Mouse (Mus musculus) limb, embryonic 13.5 days (tissue): ENCODE data around the gene Ccdc163. TPM values are rescaled to one million over a fixed set of nuclear protein-coding genes. Genes with fewer than 3 reads are reported as not detected.

Source experiments
- ATAC-seq: fragments of 200-750 bp; cut with Nextera tagmentation; 2 replicates; pipeline ENCODE4 v1.8.0; 2017; ENCODE audit warnings: low read depth, moderate number of reproducible peaks, moderate TSS enrichment; ENCODE audit not compliant: low FRiP score
- H3K27ac ChIP-seq: fragments of 300-500 bp; sonication (generic); 2 replicates; pipeline ENCODE4 v1.5.1; 2015; ENCODE audit warnings: inconsistent platforms, mild to moderate bottlenecking, moderate library complexity
- H3K27me3 ChIP-seq: fragments of 300-500 bp; sonication (generic); 2 replicates; pipeline ENCODE4 v1.6.1; 2015; ENCODE audit warnings: mild to moderate bottlenecking, inconsistent platforms
- H3K36me3 ChIP-seq: fragments of 300-500 bp; sonication (generic); 2 replicates; pipeline ENCODE4 v1.6.1; 2015; ENCODE audit warnings: inconsistent platforms, mild to moderate bottlenecking, moderate library complexity
- H3K4me1 ChIP-seq: fragments of 300-500 bp; sonication (generic); 2 replicates; pipeline ENCODE4 v1.6.1; 2015; ENCODE audit warnings: inconsistent platforms
- H3K4me2 ChIP-seq: fragments of 300-500 bp; sonication (generic); replicated peaks from 2 replicates; pipeline ENCODE4 v1.6.1; 2015; ENCODE audit warnings: inconsistent platforms, mild to moderate bottlenecking, moderate library complexity
- H3K4me3 ChIP-seq: fragments of 300-500 bp; sonication (generic); 2 replicates; pipeline ENCODE4 v1.5.1; 2015; ENCODE audit warnings: moderate library complexity, mild to moderate bottlenecking, inconsistent platforms
- H3K9ac ChIP-seq: fragments of 300-500 bp; sonication (generic); 2 replicates; pipeline ENCODE4 v1.6.1; 2015; ENCODE audit warnings: mild to moderate bottlenecking, inconsistent platforms
- H3K9me3 ChIP-seq: fragments of 300-500 bp; sonication (generic); 2 replicates; pipeline ENCODE4 v1.6.1; 2016; ENCODE audit warnings: inconsistent platforms
- WGBS: fragments of 180-500 bp; shearing (Covaris S2); methylation state at CpG from one replicate; pipeline ENCODE4 v1.1.7; 2015; 5-methylcytosine and 5-hydroxymethylcytosine counted together
- polyA plus RNA-seq: library from polyadenylated mRNA; unstranded; fragments of >200 nt; fragmentation: Nextera tagmentation; extraction: Ambion mirVana; gene quantifications from 2 replicates; pipeline ENCODE4 v1.2.1, GENCODE M21; 2015

Gene Ccdc163
- polyA plus RNA-seq, 1 experiment from 2014 or later = 27.5 TPM

DNA sequence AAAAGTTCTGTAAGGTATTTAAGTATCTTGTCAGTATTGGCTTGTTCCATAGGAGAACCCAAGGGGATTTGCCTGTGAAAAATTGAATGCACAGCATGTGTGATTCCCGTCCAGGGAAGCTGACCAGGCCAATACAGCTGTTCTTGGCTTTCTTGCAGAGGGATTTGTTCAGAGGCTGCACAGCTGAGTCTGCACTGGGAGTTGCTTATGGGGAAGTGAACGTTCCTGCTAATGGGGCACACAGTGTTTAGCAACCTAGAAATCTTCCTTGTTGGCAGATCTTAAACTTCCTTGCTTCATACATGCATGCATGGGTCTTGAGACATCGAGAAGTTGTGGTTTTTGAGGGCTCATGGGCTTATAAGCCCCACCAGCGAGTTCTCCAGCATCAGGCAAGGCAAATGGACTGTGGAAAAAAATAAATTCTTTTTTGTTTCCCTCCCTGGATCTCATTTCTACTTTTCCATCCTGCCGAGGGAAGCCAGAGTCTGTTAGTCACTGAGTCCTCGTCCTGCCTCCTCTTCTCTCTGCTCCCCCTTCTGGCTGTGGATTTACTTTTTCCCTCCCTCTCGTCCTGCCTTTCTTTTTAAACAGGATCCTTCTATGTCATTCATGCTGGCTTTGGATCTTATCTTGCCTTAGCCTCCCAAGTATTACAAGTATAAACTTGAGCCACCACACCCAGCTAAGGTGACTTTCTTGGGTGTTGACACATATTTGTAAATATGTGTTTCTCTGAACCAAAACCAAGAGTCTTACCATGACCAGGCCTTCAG is 79.9 kb downstream of the Ccdc163 start:
- 36% methylated on average over 7 of the region's 7 CpGs for WGBS
- H3K9ac ChIP-seq = 0 out of 2 replicates have a peak overlapping the region, but pooled peaks have one; percentile 25
- no peak for ATAC-seq
- no peaks in the 10 kb centered on the region for H3K27me3 ChIP-seq
- H3K36me3 ChIP-seq = no peaks in the 10 kb centered on the region
- H3K4me1 ChIP-seq = peaks cover 5% of the 10 kb centered on the region
- H3K27ac ChIP-seq = peak overlapping the region; percentile 29; the same call in 1 of the 2 replicates
- H3K4me2 ChIP-seq = peak overlapping the region; percentile 17; the same call in 1 of the 2 replicates
- H3K4me3 ChIP-seq = no peak overlapping the region
- H3K9me3 ChIP-seq = no peaks in the 10 kb centered on the region

DNA sequence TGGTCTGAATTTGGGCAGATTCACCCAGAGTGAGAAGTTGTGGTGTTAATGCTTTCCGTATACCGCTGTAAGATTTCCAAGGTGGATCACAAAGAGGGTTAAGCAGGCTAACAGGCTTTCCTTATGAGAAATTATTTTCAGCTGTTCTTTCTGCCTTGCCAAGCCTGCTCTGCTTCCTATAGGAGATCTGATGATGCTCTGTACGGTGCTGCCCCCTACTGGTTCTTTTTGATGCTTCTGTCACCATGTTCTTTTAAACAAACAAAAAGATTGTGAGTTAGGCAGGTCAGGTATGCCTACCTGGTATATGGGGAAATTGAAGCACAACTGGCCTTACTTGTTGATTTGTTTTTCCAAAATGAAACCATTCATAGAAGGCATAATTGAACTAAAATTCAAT is 80.6 kb downstream of the Ccdc163 start:
- no peak overlapping the region for H3K4me3 ChIP-seq
- H3K4me1 ChIP-seq = peaks cover 5% of the 10 kb centered on the region
- peak overlapping the region; percentile 17; the same call in 1 of the 2 replicates for H3K4me2 ChIP-seq
- 3% methylated on average over 3 of the region's 3 CpGs for WGBS
- no peaks in the 10 kb centered on the region; the same call in 1 of the 2 replicates for H3K36me3 ChIP-seq
- ATAC-seq = peak; percentile 80
- H3K9me3 ChIP-seq = no peaks in the 10 kb centered on the region
- H3K27me3 ChIP-seq = no peaks in the 10 kb centered on the region
- peak overlapping the region; percentile 29; the same call in 1 of the 2 replicates for H3K27ac ChIP-seq
- no peak overlapping the region for H3K9ac ChIP-seq

DNA sequence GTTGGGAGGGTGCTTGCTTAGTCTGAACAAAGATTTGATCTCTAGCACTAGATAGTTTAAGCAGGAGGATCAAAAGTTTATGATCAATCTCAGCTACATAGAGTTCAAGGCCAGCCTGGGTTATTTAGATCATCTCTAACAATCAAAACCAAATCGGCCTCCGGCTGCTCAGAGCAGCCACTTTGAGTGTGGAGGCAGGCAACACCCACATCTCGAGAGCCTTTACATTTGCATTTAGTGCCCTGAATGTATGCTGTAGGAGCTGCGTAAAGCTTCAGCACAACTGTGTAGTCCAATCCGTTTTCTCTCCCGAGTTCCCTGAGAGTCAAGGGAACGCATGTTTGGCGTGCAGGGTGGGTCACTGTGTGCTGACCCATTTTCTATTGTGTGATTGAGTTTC is 84.1 kb downstream of the Ccdc163 start:
- 87% methylated on average over 8 of the region's 8 CpGs for WGBS
- Histone ChIP-seq H3K27me3 (no peaks in the 10 kb centered on the region), H3K9me3 (no peaks in the 10 kb centered on the region), H3K27ac (no peak overlapping the region), H3K4me3 (no peak overlapping the region), H3K9ac (no peak overlapping the region), H3K4me1 (peaks cover 12% of the 10 kb centered on the region), H3K4me2 (no peak overlapping the region), H3K36me3 (no peaks in the 10 kb centered on the region; the same call in 1 of the 2 replicates)
- ATAC-seq = no peak

DNA sequence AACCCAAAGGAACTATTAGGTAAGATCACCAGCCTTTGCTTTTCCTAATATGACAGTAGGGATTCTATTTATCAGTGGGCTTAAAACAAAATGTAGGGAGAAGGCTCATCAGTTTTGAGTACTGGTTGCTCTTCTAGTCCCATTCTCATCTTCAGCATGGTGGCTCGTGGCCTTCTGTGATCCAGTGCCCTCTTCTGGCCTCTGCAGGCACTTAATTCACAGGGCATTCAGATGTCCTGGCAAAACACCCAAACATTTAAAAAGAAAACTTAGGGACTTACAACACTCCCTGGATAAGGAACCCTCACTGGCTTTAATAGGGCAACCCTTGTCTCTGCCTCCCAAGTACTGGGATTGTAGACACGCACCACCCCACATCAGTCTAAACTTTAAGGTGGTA is 86.0 kb downstream of the Ccdc163 start:
- ATAC-seq = no peak
- H3K27me3 ChIP-seq = no peaks in the 10 kb centered on the region
- H3K4me2 ChIP-seq = no peak overlapping the region
- H3K9me3 ChIP-seq = no peaks in the 10 kb centered on the region
- H3K27ac ChIP-seq = no peak overlapping the region
- no peaks in the 10 kb centered on the region; the same call in 1 of the 2 replicates for H3K36me3 ChIP-seq
- peaks cover 7% of the 10 kb centered on the region; the same call in 1 of the 2 replicates for H3K4me1 ChIP-seq
- no peak overlapping the region for H3K4me3 ChIP-seq
- 73% methylated on average over 2 of the region's 2 CpGs for WGBS
- no peak overlapping the region for H3K9ac ChIP-seq

DNA sequence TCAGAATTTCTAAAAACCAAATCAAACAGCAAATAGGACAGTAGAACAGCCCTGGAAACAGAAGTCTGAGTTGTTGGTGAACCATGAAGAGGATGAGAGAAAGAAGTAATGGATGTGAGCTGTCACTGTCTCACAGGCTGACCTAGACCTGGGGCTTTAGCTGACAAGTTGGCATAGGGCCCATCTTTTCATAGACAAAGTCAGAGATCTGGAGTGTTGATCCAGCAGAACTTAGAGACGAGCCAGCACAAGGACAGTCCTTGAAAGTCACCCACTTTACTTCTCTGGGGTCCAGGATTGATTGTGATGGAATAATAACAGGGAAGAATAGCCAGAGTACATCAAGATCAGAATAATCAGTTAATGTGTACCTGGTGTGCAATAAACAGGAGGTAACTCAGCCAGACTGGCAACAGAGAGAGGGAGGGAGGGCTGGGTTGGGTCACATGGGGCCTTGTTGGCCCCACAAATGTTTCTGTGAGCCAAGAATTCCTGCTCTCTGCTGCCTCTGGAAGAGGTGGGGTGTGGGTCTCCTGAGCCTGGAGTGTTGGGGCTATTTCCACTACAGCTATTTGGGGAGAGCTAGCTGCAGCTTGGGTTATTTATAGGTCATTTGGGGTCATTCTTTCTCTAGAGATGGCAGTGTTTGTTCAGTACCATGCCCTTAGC is 88.3 kb downstream of the Ccdc163 start:
- H3K9me3 ChIP-seq = no peaks in the 10 kb centered on the region

DNA sequence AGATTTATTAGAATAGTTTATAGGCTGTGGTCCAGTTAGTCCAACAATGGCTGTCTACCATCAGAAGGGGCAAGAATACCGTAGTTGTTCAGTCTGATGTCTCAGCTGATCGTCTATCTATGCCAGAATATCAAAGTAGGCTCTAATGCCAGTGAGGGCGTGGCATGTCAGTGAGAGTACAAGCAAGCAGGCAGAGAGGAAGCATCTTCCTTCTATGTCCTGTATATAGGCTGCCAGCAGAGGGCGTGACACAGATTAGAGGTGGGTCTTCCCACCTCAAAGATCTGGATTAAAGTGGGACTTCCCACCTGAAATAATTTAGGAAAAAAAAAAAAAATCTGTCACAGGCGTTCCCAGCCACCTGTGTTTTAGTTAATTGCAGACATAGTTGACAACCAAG is 91.6 kb downstream of the Ccdc163 start:
- no peak overlapping the region for H3K9ac ChIP-seq
- no peak for ATAC-seq

More for the DNA sequence above, 88.3 kb downstream of the Ccdc163 start:
- no peak overlapping the region for H3K27ac ChIP-seq
- peaks cover 7% of the 10 kb centered on the region; the same call in 1 of the 2 replicates for H3K4me1 ChIP-seq
- ATAC-seq = peak; percentile 75; the same call in 1 of the 2 replicates
- H3K4me3 ChIP-seq = no peak overlapping the region
- peaks cover 7% of the 10 kb centered on the region for H3K36me3 ChIP-seq
- H3K9ac ChIP-seq = peak overlapping the region; percentile 9; the same call in 1 of the 2 replicates
- no peaks in the 10 kb centered on the region for H3K27me3 ChIP-seq
- no peak overlapping the region for H3K4me2 ChIP-seq
- 67% methylated on average over 1 of the region's 1 CpGs for WGBS

More for the DNA sequence above, 91.6 kb downstream of the Ccdc163 start:
- H3K4me2 ChIP-seq = no peak overlapping the region
- H3K4me1 ChIP-seq = peaks cover 7% of the 10 kb centered on the region; the same call in 1 of the 2 replicates
- H3K36me3 ChIP-seq = peaks cover 39% of the 10 kb centered on the region
- no peaks in the 10 kb centered on the region for H3K27me3 ChIP-seq
- no peak overlapping the region for H3K4me3 ChIP-seq
- H3K9me3 ChIP-seq = no peaks in the 10 kb centered on the region
- no peak overlapping the region for H3K27ac ChIP-seq
- 43% methylated on average over 5 of the region's 5 CpGs for WGBS

Other genes starting within 250 kb of the Ccdc163 start
- 14.7 and 15.1 TPM in 2 replicates for gene Mast2, start 244.3 kb upstream of the Ccdc163 start, polyA plus RNA-seq
- gene Ipp, start 201.0 kb upstream of the Ccdc163 start, polyA plus RNA-seq = 15.6 and 16.5 TPM in 2 replicates
- 20.4 and 20.8 TPM in 2 replicates for gene Tmem69, start 152.6 kb upstream of the Ccdc163 start, polyA plus RNA-seq
- 32.1 and 34.8 TPM in 2 replicates for gene Gpbp1l1, start 150.9 kb upstream of the Ccdc163 start, polyA plus RNA-seq
- 2.1 and 3.1 TPM in 2 replicates for gene Ccdc17, start 111.9 kb upstream of the Ccdc163 start, polyA plus RNA-seq
- 203 and 211 TPM in 2 replicates for gene Nasp, start 80.6 kb upstream of the Ccdc163 start, polyA plus RNA-seq
- gene Akr1a1, start 56.8 kb upstream of the Ccdc163 start, polyA plus RNA-seq = 774 and 800 TPM in 2 replicates
- gene Prdx1, start 23.0 kb upstream of the Ccdc163 start, polyA plus RNA-seq = 1,184 and 1,195 TPM in 2 replicates
- 25.0 and 27.1 TPM in 2 replicates for gene Mmachc, start 103 bp upstream of the Ccdc163 start, polyA plus RNA-seq
- gene Tesk2, start 12.4 kb downstream of the Ccdc163 start, polyA plus RNA-seq = 10.9 and 11.4 TPM in 2 replicates
- 40.4 and 41.2 TPM in 2 replicates for gene Toe1, start 99.1 kb downstream of the Ccdc163 start, polyA plus RNA-seq
- gene Mutyh, start 99.2 kb downstream of the Ccdc163 start, polyA plus RNA-seq = 18.2 and 19.4 TPM in 2 replicates
- 1.0 TPM in 2 replicates for gene Hpdl, start 113.2 kb downstream of the Ccdc163 start, polyA plus RNA-seq
- 0.57 and 0.62 TPM in 2 replicates for gene Zswim5, start 168.9 kb downstream of the Ccdc163 start, polyA plus RNA-seq